Mouse (Mus musculus) lung, embryonic 16.5 days (tissue): ENCODE data around the gene Atp13a2. TPM values are rescaled to one million over a fixed set of nuclear protein-coding genes. Genes with fewer than 3 reads are reported as not detected.

ENCODE experiments used
- ATAC-seq: fragments of 200-750 bp; cut with Nextera tagmentation; 2 replicates; pipeline ENCODE4 v1.8.0; 2017; ENCODE audit warnings: low read depth, mild to moderate bottlenecking, moderate library complexity
- H3K27ac ChIP-seq: fragments of 300-500 bp; sonication (generic); 2 replicates; pipeline ENCODE4 v1.5.1; 2014; ENCODE audit warnings: mild to moderate bottlenecking, control low read depth, low read length
- H3K27me3 ChIP-seq: fragments of 300-500 bp; sonication (generic); 2 replicates; pipeline ENCODE4 v1.6.1; 2014; ENCODE audit warnings: low read depth, low read length, mixed read lengths; ENCODE audit not compliant: control insufficient read depth, insufficient read depth
- H3K36me3 ChIP-seq: fragments of 300-500 bp; sonication (generic); 2 replicates; pipeline ENCODE4 v1.6.1; 2014; ENCODE audit warnings: low read length; ENCODE audit not compliant: control insufficient read depth, insufficient read depth
- H3K4me1 ChIP-seq: fragments of 300-500 bp; sonication (generic); replicated peaks from 2 replicates; pipeline ENCODE4 v1.6.1; 2014; ENCODE audit warnings: low read length, mixed read lengths; ENCODE audit not compliant: control insufficient read depth, insufficient read depth
- H3K4me2 ChIP-seq: fragments of 300-500 bp; sonication (generic); 2 replicates; pipeline ENCODE4 v1.6.1; 2014; ENCODE audit warnings: low read depth, low read length, control low read depth
- H3K4me3 ChIP-seq: fragments of 300-500 bp; sonication (generic); 2 replicates; pipeline ENCODE4 v1.5.1; 2014; ENCODE audit warnings: mild to moderate bottlenecking, low read length, control low read depth
- H3K9ac ChIP-seq: fragments of 300-500 bp; sonication (generic); 2 replicates; pipeline ENCODE4 v1.6.1; 2014; ENCODE audit warnings: low read length, control low read depth
- H3K9me3 ChIP-seq: fragments of 300-500 bp; sonication (generic); 2 replicates; pipeline ENCODE4 v1.6.1; 2016; ENCODE audit warnings: low read length; ENCODE audit not compliant: control insufficient read depth
- WGBS: fragments of 180-500 bp; shearing (Covaris S2); extraction: QIAGEN DNeasy Blood & Tissue Kit; methylation state at CpG from one replicate; pipeline ENCODE4 v1.1.7; 2014; 5-methylcytosine and 5-hydroxymethylcytosine counted together
- polyA plus RNA-seq: library from polyadenylated mRNA; unstranded; fragments of >200 nt; fragmentation: Nextera tagmentation; extraction: Ambion mirVana; gene quantifications from 2 replicates; pipeline ENCODE4 v1.2.1, GENCODE M21; 2015

Gene Atp13a2
- polyA plus RNA-seq, 1 experiment from 2014 or later = 34.5 TPM

- H3K9me3 ChIP-seq = no peaks in the 10 kb centered on the region
- WGBS = 3% methylated on average over 28 of the region's 37 CpGs
- H3K4me1 ChIP-seq = peaks cover 24% of the 10 kb centered on the region
- H3K27ac ChIP-seq = peak within 1 kb of the TSS; percentile 65
- peak; percentile 97 for ATAC-seq
- peak within 1 kb of the TSS; percentile 67 for H3K4me2 ChIP-seq
- peaks cover 5% of the 10 kb centered on the region for H3K27me3 ChIP-seq
- H3K4me3 ChIP-seq = peak within 1 kb of the TSS; percentile 94
- peak within 1 kb of the TSS; percentile 90 for H3K9ac ChIP-seq
- H3K36me3 ChIP-seq = no peaks in the 10 kb centered on the region
Observed at GRCm38 (mm10) chr4:140960781-140961466, 25.7 kb upstream of the Atp13a2 start, which contains the start of gene Sdhb. TSS of gene Sdhb (plus strand) at chr4:140961203.

- WGBS = under 1% methylated on average over 38 of the region's 38 CpGs
- H3K4me3 ChIP-seq = peak overlapping the region; percentile 94
- H3K27ac ChIP-seq = peak overlapping the region; percentile 65
- no peaks in the 10 kb centered on the region for H3K36me3 ChIP-seq
- no peaks in the 10 kb centered on the region for H3K9me3 ChIP-seq
- H3K9ac ChIP-seq = peak overlapping the region; percentile 90
- peaks cover 24% of the 10 kb centered on the region for H3K4me1 ChIP-seq
- 0 out of 2 replicates have a peak, but pooled peaks have one; percentile 4 for ATAC-seq
- H3K27me3 ChIP-seq = peaks cover 5% of the 10 kb centered on the region
- peak overlapping the region; percentile 67 for H3K4me2 ChIP-seq
Observed at GRCm38 (mm10) chr4:140961467-140962206, 25.0 kb upstream of the Atp13a2 start.

- ATAC-seq = no peak
- Histone ChIP-seq H3K27me3 (no peaks in the 10 kb centered on the region), H3K36me3 (0 out of 2 replicates have a peak, but pooled peaks cover 3% of the 10 kb centered on the region), H3K27ac (no peak overlapping the region), H3K4me3 (peak overlapping the region; percentile 94), H3K9ac (peak overlapping the region; percentile 90), H3K9me3 (no peaks in the 10 kb centered on the region), H3K4me2 (peak overlapping the region; percentile 67), H3K4me1 (peaks cover 22% of the 10 kb centered on the region)
- 55% methylated on average over 8 of the region's 8 CpGs for WGBS
Observed at GRCm38 (mm10) chr4:140962207-140962909, 24.3 kb upstream of the Atp13a2 start.

GRCm38 (mm10) chr4:140962950-140963349 lies 23.7 kb upstream of the Atp13a2 start:
- WGBS = 22% methylated on average over 5 of the region's 5 CpGs
- ATAC-seq = no peak
- H3K4me3 ChIP-seq = no peak overlapping the region
- 0 out of 2 replicates have a peak, but pooled peaks cover 5% of the 10 kb centered on the region for H3K36me3 ChIP-seq
- H3K9me3 ChIP-seq = no peaks in the 10 kb centered on the region
- H3K9ac ChIP-seq = no peak overlapping the region
- no peaks in the 10 kb centered on the region for H3K27me3 ChIP-seq
- 0 out of 2 replicates have a peak overlapping the region, but pooled peaks have one; percentile 7 for H3K27ac ChIP-seq
- H3K4me2 ChIP-seq = peak overlapping the region; percentile 7; the same call in 1 of the 2 replicates
- peaks cover 19% of the 10 kb centered on the region for H3K4me1 ChIP-seq

GRCm38 (mm10) chr4:140963941-140964597 lies 22.6 kb upstream of the Atp13a2 start:
- no peak overlapping the region for H3K9ac ChIP-seq
- no peaks in the 10 kb centered on the region for H3K27me3 ChIP-seq
- no peak overlapping the region for H3K27ac ChIP-seq
- peaks cover 5% of the 10 kb centered on the region; the same call in 1 of the 2 replicates for H3K36me3 ChIP-seq
- H3K9me3 ChIP-seq = no peaks in the 10 kb centered on the region
- H3K4me3 ChIP-seq = no peak overlapping the region
- ATAC-seq = no peak
- H3K4me2 ChIP-seq = no peak overlapping the region
- WGBS = 66% methylated on average over 9 of the region's 9 CpGs
- peaks cover 19% of the 10 kb centered on the region for H3K4me1 ChIP-seq

GRCm38 (mm10) chr4:140964620-140965019 lies 22.1 kb upstream of the Atp13a2 start:
- WGBS = 10% methylated on average over 7 of the region's 7 CpGs
- H3K4me3 ChIP-seq = no peak overlapping the region
- no peaks in the 10 kb centered on the region for H3K27me3 ChIP-seq
- ATAC-seq = no peak
- peaks cover 5% of the 10 kb centered on the region for H3K36me3 ChIP-seq
- peaks cover 19% of the 10 kb centered on the region for H3K4me1 ChIP-seq
- H3K9me3 ChIP-seq = no peaks in the 10 kb centered on the region
- H3K27ac ChIP-seq = no peak overlapping the region
- no peak overlapping the region for H3K4me2 ChIP-seq
- no peak overlapping the region for H3K9ac ChIP-seq

- 0 out of 2 replicates have a peak, but pooled peaks have one; percentile 25 for ATAC-seq
- H3K4me2 ChIP-seq = no peak overlapping the region
- no peaks in the 10 kb centered on the region for H3K9me3 ChIP-seq
- H3K4me1 ChIP-seq = peaks cover 8% of the 10 kb centered on the region
- H3K27me3 ChIP-seq = no peaks in the 10 kb centered on the region
- no peak overlapping the region for H3K27ac ChIP-seq
- WGBS = 75% methylated on average over 11 of the region's 11 CpGs
- H3K4me3 ChIP-seq = no peak overlapping the region
- peaks cover 24% of the 10 kb centered on the region for H3K36me3 ChIP-seq
- no peak overlapping the region for H3K9ac ChIP-seq
Observed at GRCm38 (mm10) chr4:140967386-140968159, 19.1 kb upstream of the Atp13a2 start.

- Histone ChIP-seq H3K36me3 (peaks cover 48% of the 10 kb centered on the region), H3K4me3 (no peak overlapping the region), H3K27ac (no peak overlapping the region), H3K4me1 (no peaks in the 10 kb centered on the region), H3K9ac (no peak overlapping the region), H3K27me3 (no peaks in the 10 kb centered on the region), H3K9me3 (no peaks in the 10 kb centered on the region), H3K4me2 (no peak overlapping the region)
- ATAC-seq = no peak
- WGBS = 86% methylated on average over 13 of the region's 13 CpGs
Observed at GRCm38 (mm10) chr4:140971691-140972090, 15.0 kb upstream of the Atp13a2 start.
